Mouse (Mus musculus): ENCODE data around the gene Tmem131.

GRCm38 (mm10) chr1:36895452-36895851 is 48.0 kb downstream of the Tmem131 start:
- TF ChIP-seq CTCF (IDR thresholded peaks at IDR 0.05; ENCODE audit: low read depth, low read length) (no peak), POLR2AphosphoS5 (IDR thresholded peaks at IDR 0.05; ENCODE audit: insufficient replicate concordance, low read depth, low read length) (no peak), TAL1 (conservative IDR thresholded peaks at IDR 0.05; ENCODE audit: low read depth, low read length) (no peak), GATA1 (IDR thresholded peaks at IDR 0.05; ENCODE audit: borderline replicate concordance, low read length) (no peak), GATA2 (IDR thresholded peaks at IDR 0.05; ENCODE audit: borderline replicate concordance, low read depth, low read length) (no peak)

Data from G1E (cell line).